Mouse (Mus musculus) forebrain, embryonic 16.5 days (tissue): ENCODE measurements around the gene Rabggtb. TPM values are rescaled to one million over a fixed set of nuclear protein-coding genes. Genes with fewer than 3 reads are reported as not detected.

Experiments
- ATAC-seq: fragments of 200-750 bp; cut with Nextera tagmentation; 2 replicates; pipeline ENCODE4 v1.8.0; 2017; ENCODE audit warnings: mild to moderate bottlenecking, moderate library complexity
- H3K27ac ChIP-seq: fragments of 300-500 bp; sonication (generic); 2 replicates; pipeline ENCODE4 v1.5.1; 2014; ENCODE audit warnings: low read length, control low read depth
- H3K27me3 ChIP-seq: fragments of 300-500 bp; sonication (generic); replicated peaks from 2 replicates; pipeline ENCODE4 v1.6.1; 2014; ENCODE audit warnings: low read length; ENCODE audit not compliant: control insufficient read depth, insufficient read depth
- H3K36me3 ChIP-seq: fragments of 300-500 bp; sonication (generic); 2 replicates; pipeline ENCODE4 v1.6.1; 2014; ENCODE audit not compliant: control insufficient read depth, insufficient read depth
- H3K4me1 ChIP-seq: fragments of 300-500 bp; sonication (generic); replicated peaks from 2 replicates; pipeline ENCODE4 v1.6.1; 2014; ENCODE audit warnings: low read length; ENCODE audit not compliant: control insufficient read depth, insufficient read depth
- H3K4me2 ChIP-seq: fragments of 300-500 bp; sonication (generic); 2 replicates; pipeline ENCODE4 v1.6.1; 2014; ENCODE audit warnings: mild to moderate bottlenecking, low read length, control low read depth
- H3K4me3 ChIP-seq: fragments of 300-500 bp; sonication (generic); replicated peaks from 2 replicates; pipeline ENCODE4 v1.5.1; 2014; ENCODE audit warnings: mild to moderate bottlenecking, low read length, control low read depth
- H3K9ac ChIP-seq: fragments of 300-500 bp; sonication (generic); replicated peaks from 2 replicates; pipeline ENCODE4 v1.6.1; 2014; ENCODE audit warnings: low read depth, low read length, control low read depth
- H3K9me3 ChIP-seq: fragments of 300-500 bp; sonication (generic); 2 replicates; pipeline ENCODE4 v1.6.1; 2016; ENCODE audit warnings: low read length; ENCODE audit not compliant: control insufficient read depth
- WGBS: fragments of 180-500 bp; shearing (Covaris S2); extraction: QIAGEN DNeasy Blood & Tissue Kit; methylation state at CpG from one replicate; pipeline ENCODE4 v1.1.7; 2014; 5-methylcytosine and 5-hydroxymethylcytosine counted together
- polyA plus RNA-seq: library from polyadenylated mRNA; unstranded; fragments of >200 nt; fragmentation: Nextera tagmentation; extraction: Ambion mirVana; gene quantifications from 2 replicates; pipeline ENCODE4 v1.2.1, GENCODE M21; 2015

The Rabggtb gene
- polyA plus RNA-seq, 1 experiment from 2014 or later: 49.3 TPM

- Histone ChIP-seq H3K9ac (no peak overlapping the region), H3K36me3 (no peaks in the 10 kb centered on the region), H3K27ac (no peak overlapping the region), H3K4me3 (no peak overlapping the region), H3K27me3 (no peaks in the 10 kb centered on the region), H3K4me2 (no peak overlapping the region), H3K9me3 (no peaks in the 10 kb centered on the region), H3K4me1 (no peaks in the 10 kb centered on the region)
- ATAC-seq: no peak
- WGBS: 97% methylated on average over 11 of the region's 11 CpGs
Measured at GRCm38 (mm10) chr3:153929526-153929925, 16.7 kb upstream of the Rabggtb start.

- Histone ChIP-seq H3K4me2 (no peak overlapping the region), H3K4me3 (no peak overlapping the region), H3K4me1 (no peaks in the 10 kb centered on the region), H3K27me3 (no peaks in the 10 kb centered on the region), H3K36me3 (no peaks in the 10 kb centered on the region), H3K9ac (no peak overlapping the region), H3K27ac (no peak overlapping the region), H3K9me3 (no peaks in the 10 kb centered on the region)
- ATAC-seq: no peak
- 94% methylated on average over 7 of the region's 7 CpGs for WGBS
Measured at GRCm38 (mm10) chr3:153926333-153926732, 13.5 kb upstream of the Rabggtb start.

GRCm38 (mm10) chr3:153921147-153921910, 8.5 kb upstream of the Rabggtb start:
- Histone ChIP-seq H3K4me1 (no peaks in the 10 kb centered on the region), H3K27me3 (no peaks in the 10 kb centered on the region), H3K9me3 (no peaks in the 10 kb centered on the region), H3K36me3 (no peaks in the 10 kb centered on the region), H3K4me3 (no peak overlapping the region), H3K4me2 (no peak overlapping the region), H3K27ac (no peak overlapping the region), H3K9ac (no peak overlapping the region)
- WGBS: 93% methylated on average over 10 of the region's 10 CpGs
- no peak for ATAC-seq

GRCm38 (mm10) chr3:153917200-153917599, 4.4 kb upstream of the Rabggtb start:
- Histone ChIP-seq H3K9me3 (no peaks in the 10 kb centered on the region), H3K27me3 (no peaks in the 10 kb centered on the region), H3K4me2 (no peak overlapping the region), H3K36me3 (no peaks in the 10 kb centered on the region), H3K27ac (no peak overlapping the region), H3K4me1 (peaks cover under 1% of the 10 kb centered on the region), H3K4me3 (no peak overlapping the region), H3K9ac (no peak overlapping the region)
- no peak for ATAC-seq
- 10% methylated on average over 1 of the region's 1 CpGs for WGBS

GRCm38 (mm10) chr3:153913510-153914243, 868 bp upstream of the Rabggtb start:
- no peak for ATAC-seq
- H3K36me3 ChIP-seq: peaks cover 16% of the 10 kb centered on the region
- H3K9ac ChIP-seq: peak overlapping the region; percentile 90
- H3K27me3 ChIP-seq: no peaks in the 10 kb centered on the region
- peak overlapping the region; percentile 69 for H3K4me3 ChIP-seq
- H3K4me2 ChIP-seq: peak overlapping the region; percentile 68
- no peak overlapping the region; the same call in 1 of the 2 replicates for H3K27ac ChIP-seq
- no peaks in the 10 kb centered on the region for H3K9me3 ChIP-seq
- 49% methylated on average over 6 of the region's 6 CpGs for WGBS
- H3K4me1 ChIP-seq: peaks cover 27% of the 10 kb centered on the region

GRCm38 (mm10) chr3:153911882-153912440, 848 bp downstream of the Rabggtb start:
- no peak overlapping the region for H3K27ac ChIP-seq
- WGBS: 3% methylated on average over 12 of the region's 12 CpGs
- H3K4me1 ChIP-seq: peaks cover 27% of the 10 kb centered on the region
- no peaks in the 10 kb centered on the region for H3K27me3 ChIP-seq
- ATAC-seq: no peak
- H3K9ac ChIP-seq: peak overlapping the region; percentile 90
- H3K4me3 ChIP-seq: peak overlapping the region; percentile 69
- H3K9me3 ChIP-seq: no peaks in the 10 kb centered on the region
- H3K36me3 ChIP-seq: peaks cover 18% of the 10 kb centered on the region
- peak overlapping the region; percentile 75 for H3K4me2 ChIP-seq

GRCm38 (mm10) chr3:153911197-153911881, 1.5 kb downstream of the Rabggtb start:
- Histone ChIP-seq H3K4me3 (peak overlapping the region; percentile 69), H3K4me1 (peaks cover 27% of the 10 kb centered on the region), H3K27ac (no peak overlapping the region), H3K4me2 (peak overlapping the region; percentile 75), H3K9me3 (no peaks in the 10 kb centered on the region), H3K36me3 (peaks cover 23% of the 10 kb centered on the region), H3K27me3 (no peaks in the 10 kb centered on the region), H3K9ac (peak overlapping the region; percentile 90)
- 43% methylated on average over 8 of the region's 8 CpGs for WGBS
- ATAC-seq: no peak

- Histone ChIP-seq H3K9me3 (no peaks in the 10 kb centered on the region), H3K36me3 (peaks cover 31% of the 10 kb centered on the region), H3K27me3 (no peaks in the 10 kb centered on the region), H3K4me3 (0 out of 2 replicates have a peak overlapping the region, but pooled peaks have one; percentile 4), H3K27ac (no peak overlapping the region), H3K9ac (no peak overlapping the region), H3K4me2 (peak overlapping the region; percentile 75; the same call in 1 of the 2 replicates), H3K4me1 (peaks cover 27% of the 10 kb centered on the region)
- no peak for ATAC-seq
- WGBS: 77% methylated on average over 7 of the region's 7 CpGs
Measured at GRCm38 (mm10) chr3:153910489-153910888, 2.3 kb downstream of the Rabggtb start.

- Histone ChIP-seq H3K36me3 (peaks cover 41% of the 10 kb centered on the region), H3K4me2 (no peak overlapping the region), H3K27ac (no peak overlapping the region), H3K9me3 (no peaks in the 10 kb centered on the region), H3K27me3 (no peaks in the 10 kb centered on the region), H3K9ac (no peak overlapping the region), H3K4me1 (peaks cover 27% of the 10 kb centered on the region), H3K4me3 (no peak overlapping the region)
- 81% methylated on average over 5 of the region's 5 CpGs for WGBS
- no peak for ATAC-seq
Measured at GRCm38 (mm10) chr3:153908919-153909318, 3.9 kb downstream of the Rabggtb start.
